Mouse (Mus musculus): Measurements from ENCODE around the gene Itga4. TPM values are rescaled to one million over a fixed set of nuclear protein-coding genes. Genes with fewer than 3 reads are reported as not detected.

The Itga4 gene
- polyA plus RNA-seq, 1 experiment, result 0.11 TPM

GRCm38 (mm10) chr2:79372154-79372467 is 116.9 kb downstream of the Itga4 start:
- Histone ChIP-seq H3K36me3 (ENCODE audit: control insufficient read depth, insufficient read depth, low read length) (no peaks in the 10 kb centered on the region), H3K27me3 (ENCODE audit: control insufficient read depth, insufficient read depth, low read length) (no peaks in the 10 kb centered on the region), H3K27ac (ENCODE audit: control insufficient read depth, insufficient read depth, low read depth, low read length) (no peak overlapping the region), H3K4me1 (ENCODE audit: control insufficient read depth, insufficient read depth, low read length) (peaks cover 7% of the 10 kb centered on the region), H3K4me3 (ENCODE audit: control insufficient read depth, low read depth, low read length) (no peak overlapping the region)
- TF ChIP-seq CTCF (IDR thresholded peaks at IDR 0.05; ENCODE audit: control insufficient read depth, insufficient read depth, insufficient replicate concordance, low read depth, low read length) (no peak), POLR2A (IDR thresholded peaks at IDR 0.05; ENCODE audit: control insufficient read depth, low read depth, low read length) (no peak)

DNA sequence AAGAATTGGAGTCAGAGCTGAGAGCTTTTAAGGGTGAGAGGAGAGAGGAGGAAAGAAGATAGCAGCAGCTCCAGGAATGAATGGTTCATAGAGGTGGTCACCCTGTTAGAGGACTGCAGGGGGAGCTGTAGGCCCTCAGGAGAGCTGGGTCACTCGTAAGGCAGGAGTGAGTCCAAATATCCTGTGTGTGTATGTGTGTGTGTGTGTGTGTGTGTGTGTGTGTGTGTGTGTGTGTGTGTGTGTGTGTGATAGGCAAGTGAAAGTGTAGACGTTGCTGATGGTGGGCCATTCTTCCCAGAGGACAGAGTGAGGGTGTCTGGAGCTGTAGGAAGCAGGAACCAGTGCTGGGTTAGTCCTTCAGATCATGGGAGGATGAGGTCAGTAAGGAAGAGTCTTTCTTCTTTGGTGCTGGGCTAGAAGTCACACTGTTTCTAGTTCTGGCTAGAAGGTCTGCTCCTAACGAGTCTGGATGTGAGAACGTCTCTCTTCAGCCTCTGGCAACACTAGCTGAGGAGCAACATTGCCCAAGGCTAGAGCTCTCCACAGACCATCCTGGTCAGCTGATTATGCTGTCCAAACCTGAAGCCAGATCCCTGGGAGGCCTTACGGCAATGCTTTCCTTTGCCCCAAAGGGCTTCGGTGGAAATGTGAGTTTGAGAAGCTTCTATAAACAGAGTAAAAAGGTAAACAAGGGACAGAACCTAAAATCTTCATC is 117.4 kb downstream of the Itga4 start:
- no peak overlapping the region for H3K4me3 ChIP-seq (ENCODE audit: control insufficient read depth, low read depth, low read length)
- no peak overlapping the region for H3K27ac ChIP-seq (ENCODE audit: control insufficient read depth, insufficient read depth, low read depth, low read length)
- no peaks in the 10 kb centered on the region for H3K27me3 ChIP-seq (ENCODE audit: control insufficient read depth, insufficient read depth, low read length)
- H3K4me1 ChIP-seq (ENCODE audit: control insufficient read depth, insufficient read depth, low read length), result peaks cover 7% of the 10 kb centered on the region
- no peaks in the 10 kb centered on the region for H3K36me3 ChIP-seq (ENCODE audit: control insufficient read depth, insufficient read depth, low read length)
- TF ChIP-seq CTCF (IDR thresholded peaks at IDR 0.05; ENCODE audit: control insufficient read depth, insufficient read depth, insufficient replicate concordance, low read depth, low read length) (peak; percentile 32; the same call in 1 of the 2 replicates), POLR2A (IDR thresholded peaks at IDR 0.05; ENCODE audit: control insufficient read depth, low read depth, low read length) (no peak)

DNA sequence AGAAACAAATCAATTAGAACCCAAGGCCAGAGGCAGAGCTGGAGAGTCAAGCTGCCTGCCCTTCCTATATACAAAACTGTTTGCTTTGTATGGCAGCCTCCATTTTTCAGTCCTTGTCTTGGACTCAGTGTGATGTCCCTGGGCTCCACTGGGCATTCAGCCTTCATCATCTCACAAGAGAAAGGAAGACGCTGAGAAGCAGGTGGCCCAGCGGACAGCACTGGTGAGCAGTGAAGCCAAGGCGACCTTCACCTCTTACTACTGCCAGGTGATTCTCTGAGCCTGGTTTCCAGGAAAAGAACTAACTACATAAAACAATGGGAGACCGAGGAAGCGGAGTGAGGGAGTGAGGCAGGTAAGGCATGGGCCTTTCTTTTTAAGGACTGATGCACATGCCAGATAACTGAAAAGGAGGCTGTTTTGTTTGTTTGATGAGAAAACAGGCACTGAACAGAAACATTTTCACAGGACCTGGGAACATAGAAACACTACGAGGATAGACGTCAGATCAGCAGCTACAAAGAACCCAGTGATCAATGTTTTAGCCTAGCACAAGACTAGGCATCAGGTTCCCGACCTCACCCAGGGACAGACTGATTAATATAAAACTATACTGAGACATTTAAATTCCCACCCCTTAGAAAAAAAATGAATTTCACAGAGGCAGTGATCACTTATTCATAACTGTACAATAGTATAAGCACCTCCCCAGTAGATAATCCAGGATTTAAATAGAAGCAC is 123.3 kb downstream of the Itga4 start:
- no peaks in the 10 kb centered on the region for H3K36me3 ChIP-seq (ENCODE audit: control insufficient read depth, insufficient read depth, low read length)
- H3K4me1 ChIP-seq (ENCODE audit: control insufficient read depth, insufficient read depth, low read length), result no peaks in the 10 kb centered on the region
- no peak overlapping the region for H3K4me3 ChIP-seq (ENCODE audit: control insufficient read depth, low read depth, low read length)
- TF ChIP-seq CTCF (IDR thresholded peaks at IDR 0.05; ENCODE audit: control insufficient read depth, insufficient read depth, insufficient replicate concordance, low read depth, low read length) (no peak), POLR2A (IDR thresholded peaks at IDR 0.05; ENCODE audit: control insufficient read depth, low read depth, low read length) (no peak)
- no peak overlapping the region for H3K27ac ChIP-seq (ENCODE audit: control insufficient read depth, insufficient read depth, low read depth, low read length)
- no peaks in the 10 kb centered on the region for H3K27me3 ChIP-seq (ENCODE audit: control insufficient read depth, insufficient read depth, low read length)

DNA sequence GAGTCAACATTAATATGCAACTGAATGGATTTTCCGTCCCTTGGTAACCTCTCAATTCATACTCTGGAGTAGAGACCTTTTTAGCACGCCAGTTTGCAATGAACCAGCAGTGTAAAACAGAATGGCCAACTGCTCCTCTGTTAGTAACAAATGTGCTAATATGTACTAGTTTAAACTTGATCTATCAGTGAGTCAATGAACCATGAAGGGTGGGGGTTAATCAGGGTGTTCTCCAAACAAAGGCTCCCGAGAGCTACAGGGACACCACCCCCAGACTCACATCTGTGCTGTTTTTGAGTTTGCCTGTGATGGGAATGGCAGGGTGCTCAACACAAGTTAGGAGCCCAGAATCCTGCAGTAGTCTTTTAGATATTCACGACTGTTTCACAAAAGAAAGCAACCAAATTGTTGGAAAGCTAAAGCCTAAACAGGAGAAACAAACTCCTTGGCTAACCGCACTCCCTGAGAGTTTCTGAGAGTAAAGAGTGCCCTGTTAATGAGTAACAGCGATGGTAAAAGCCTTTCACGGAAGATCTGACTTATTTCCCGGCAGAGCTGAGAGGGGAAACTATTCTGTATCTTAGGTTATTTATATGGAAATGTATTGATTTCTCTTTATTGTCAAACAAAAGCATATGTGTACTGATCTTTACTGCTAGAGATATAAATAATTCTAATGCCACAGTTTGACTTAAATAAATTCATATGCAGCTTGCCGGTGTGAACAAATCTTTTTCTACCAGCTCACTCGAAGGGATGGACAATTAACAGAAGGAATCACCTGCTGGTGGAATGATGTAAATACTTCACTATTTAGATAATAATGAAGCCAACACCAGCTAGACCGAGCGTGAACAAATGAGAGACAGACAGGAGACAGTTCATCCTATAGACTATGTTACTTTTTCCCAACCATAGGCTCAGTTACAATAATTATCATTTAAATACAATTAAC is 124.1 kb downstream of the Itga4 start:
- H3K27ac ChIP-seq (ENCODE audit: control insufficient read depth, insufficient read depth, low read depth, low read length), result no peak overlapping the region
- no peaks in the 10 kb centered on the region for H3K27me3 ChIP-seq (ENCODE audit: control insufficient read depth, insufficient read depth, low read length)
- TF ChIP-seq POLR2A (IDR thresholded peaks at IDR 0.05; ENCODE audit: control insufficient read depth, low read depth, low read length) (no peak), CTCF (IDR thresholded peaks at IDR 0.05; ENCODE audit: control insufficient read depth, insufficient read depth, insufficient replicate concordance, low read depth, low read length) (no peak)
- H3K36me3 ChIP-seq (ENCODE audit: control insufficient read depth, insufficient read depth, low read length), result no peaks in the 10 kb centered on the region
- no peak overlapping the region for H3K4me3 ChIP-seq (ENCODE audit: control insufficient read depth, low read depth, low read length)
- no peaks in the 10 kb centered on the region for H3K4me1 ChIP-seq (ENCODE audit: control insufficient read depth, insufficient read depth, low read length)

Other genes starting within 250 kb of the Itga4 start
- not detected in 2 replicates for gene Neurod1, start 201.3 kb downstream of the Itga4 start, polyA plus RNA-seq (2012; rRNA removed)
- 2.3 TPM in 2 replicates for gene Cerkl, start 201.4 kb downstream of the Itga4 start, polyA plus RNA-seq (2012; rRNA removed)